Mouse (Mus musculus): Measurements from ENCODE around the gene Gapdh. TPM values are rescaled to one million over a fixed set of nuclear protein-coding genes. Genes with fewer than 3 reads are reported as not detected.

The Gapdh gene
- total RNA-seq, 1 experiment from 2014 or later = 769 TPM

GRCm38 (mm10) chr6:125119387-125119786 is 46.9 kb downstream of the Gapdh start:
- no peak for ATAC-seq (replicated peaks; ENCODE audit: low read depth, poor library complexity, severe bottlenecking)

DNA sequence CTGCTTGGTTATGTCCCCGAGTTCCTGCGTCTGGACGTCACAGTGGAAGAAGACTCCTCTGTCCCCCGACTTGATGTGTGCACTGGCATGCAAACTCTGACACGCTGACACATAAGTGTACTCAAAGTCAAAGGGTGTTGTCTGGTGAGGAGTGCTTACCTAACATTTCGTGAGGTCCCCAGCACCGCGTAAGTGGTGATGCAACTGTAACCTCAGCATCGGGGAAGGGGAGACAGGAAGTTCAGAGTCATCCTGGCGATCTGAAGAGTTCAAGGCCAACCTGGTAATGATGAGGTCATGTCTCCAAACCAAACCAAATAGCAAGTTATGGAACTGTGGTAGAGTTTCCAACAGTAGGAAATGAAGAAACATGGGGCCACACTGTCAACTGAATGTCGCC is 53.7 kb downstream of the Gapdh start:
- ATAC-seq (replicated peaks; ENCODE audit: low read depth, poor library complexity, severe bottlenecking) = peak; percentile 31; the same call in 1 of the 2 replicates

Other genes starting within 250 kb of the Gapdh start
- 40.3 and 71.3 TPM in 2 replicates for gene Ptms, start 246.4 kb downstream of the Gapdh start, total RNA-seq (2017)
- gene Mlf2, start 235.1 kb downstream of the Gapdh start, total RNA-seq (2017) = 54.9 and 61.1 TPM in 2 replicates
- gene Cops7a, start 200.9 kb downstream of the Gapdh start, total RNA-seq (2017) = 45.6 and 48.1 TPM in 2 replicates
- not detected in 2 replicates for gene Pianp, start 169.8 kb downstream of the Gapdh start, total RNA-seq (2017)
- 19.7 and 27.0 TPM in 2 replicates for gene Zfp384, start 157.3 kb downstream of the Gapdh start, total RNA-seq (2017)
- 52.8 and 69.9 TPM in 2 replicates for gene Ing4, start 126.7 kb downstream of the Gapdh start, total RNA-seq (2017)
- 2.3 and 5.4 TPM in 2 replicates for gene Acrbp, start 116.8 kb downstream of the Gapdh start, total RNA-seq (2017)
- 4.4 and 6.9 TPM in 2 replicates for gene Lpar5, start 98.5 kb downstream of the Gapdh start, total RNA-seq (2017)
- gene Chd4, start 70.5 kb downstream of the Gapdh start, total RNA-seq (2017) = 444 and 506 TPM in 2 replicates
- gene Nop2, start 34.6 kb downstream of the Gapdh start, total RNA-seq (2017) = 85.9 and 92.8 TPM in 2 replicates
- gene Iffo1, start 21.2 kb downstream of the Gapdh start, total RNA-seq (2017) = 16.5 and 19.5 TPM in 2 replicates
- gene Ncapd2, start 25.2 kb upstream of the Gapdh start, total RNA-seq (2017) = 272 and 344 TPM in 2 replicates
- 97.3 and 99.1 TPM in 2 replicates for gene Mrpl51, start 25.3 kb upstream of the Gapdh start, total RNA-seq (2017)
- 4.9 and 8.0 TPM in 2 replicates for gene Vamp1, start 49.1 kb upstream of the Gapdh start, total RNA-seq (2017)
- 18.8 and 20.2 TPM in 2 replicates for gene Tapbpl, start 65.4 kb upstream of the Gapdh start, total RNA-seq (2017)
- 66.4 and 98.2 TPM in 2 replicates for gene Cd27, start 70.5 kb upstream of the Gapdh start, total RNA-seq (2017)
- gene Tuba3a, start 119.6 kb upstream of the Gapdh start, total RNA-seq (2017) = not detected in 2 replicates
- gene Ltbr, start 147.4 kb upstream of the Gapdh start, total RNA-seq (2017) = 23.2 and 25.0 TPM in 2 replicates
- 0.55 and 0.63 TPM in 2 replicates for gene Scnn1a, start 154.2 kb upstream of the Gapdh start, total RNA-seq (2017)
- gene Tnfrsf1a, start 182.9 kb upstream of the Gapdh start, total RNA-seq (2017) = 28.3 and 33.1 TPM in 2 replicates
- gene Plekhg6, start 214.3 kb upstream of the Gapdh start, total RNA-seq (2017) = not detected in 2 replicates

All from common myeloid progenitor, adult 5-6 weeks (primary cell).